Mouse (Mus musculus): Measurements from ENCODE around the gene Tas2r102. TPM values are rescaled to one million over a fixed set of nuclear protein-coding genes. Genes with fewer than 3 reads are reported as not detected.
A peak's percentile ranks its signal among the peaks of the same experiment; 100 is the strongest.

Tas2r102 gene
- total RNA-seq (2021) = not detected
- long read RNA-seq, experiment 1 = 0 reads
- long read RNA-seq, experiment 2 = 0 reads

DNA sequence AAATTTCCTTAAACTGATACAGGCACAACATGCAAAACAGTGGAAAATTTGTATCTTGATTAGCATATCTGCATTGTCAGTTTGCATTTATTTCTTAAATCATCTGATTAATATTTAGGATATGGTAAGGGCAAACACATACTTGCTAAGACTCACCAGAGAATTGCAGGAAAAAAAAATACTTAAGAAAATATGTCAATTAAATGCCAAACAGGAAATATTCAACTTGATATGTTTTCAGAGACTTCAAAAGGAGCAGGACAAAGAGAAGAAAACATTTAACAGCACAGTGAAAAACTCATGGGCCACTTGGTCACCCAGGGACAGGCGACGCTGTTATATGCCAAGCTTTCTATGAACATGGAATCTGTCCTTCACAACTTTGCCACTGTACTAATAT, at the start of gene Tas2r102:
Gene Tas2r102, plus strand, starts transcription at position 301 of the 400 bp plus-strand sequence.
- DNase-seq = no peak

DNA sequence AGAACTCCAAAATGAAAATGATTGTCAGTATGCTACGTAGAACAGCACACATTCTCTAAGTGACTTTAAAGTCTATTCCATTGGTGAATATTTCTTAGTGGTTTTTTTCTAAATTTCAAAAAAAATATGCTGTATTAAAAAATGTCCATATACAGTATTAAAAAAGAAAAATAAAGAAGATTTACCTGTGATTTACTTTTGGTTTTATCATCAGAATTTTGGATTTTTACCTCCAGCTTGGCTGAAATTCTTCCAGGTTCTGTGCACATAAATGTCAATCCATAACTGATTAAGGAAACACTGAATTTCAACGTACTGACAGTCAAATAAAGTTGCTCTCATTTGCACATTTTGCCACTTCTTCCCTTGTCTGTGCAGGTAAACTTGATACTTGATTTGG, 24.0 kb upstream of the Tas2r102 start, which contains the start of gene Tas2r115:
Gene Tas2r115, minus strand, starts transcription at position 101 of the 400 bp plus-strand sequence.
- no peak for DNase-seq

DNA sequence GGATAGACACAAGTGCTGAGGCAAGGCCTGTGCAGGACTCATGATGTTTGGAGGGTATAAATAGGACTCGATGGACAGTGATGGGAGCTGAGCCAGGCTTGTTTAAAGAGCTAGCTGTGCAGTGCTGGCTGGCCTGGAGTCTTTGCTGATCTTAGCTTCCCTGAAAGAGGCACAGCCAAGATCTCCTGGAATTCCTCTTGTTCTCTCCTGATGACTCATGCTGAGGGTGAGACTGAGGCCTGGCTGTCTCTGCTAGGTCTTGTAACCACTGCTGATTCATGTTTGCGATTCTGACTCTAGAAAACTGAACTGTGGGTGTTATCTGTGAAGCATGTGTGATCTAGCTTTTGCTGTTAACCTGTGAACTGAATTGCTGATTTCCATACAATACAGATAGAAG, 11.7 kb upstream of the Tas2r102 start:
- peak; percentile 3 to 16 for DNase-seq

DNA sequence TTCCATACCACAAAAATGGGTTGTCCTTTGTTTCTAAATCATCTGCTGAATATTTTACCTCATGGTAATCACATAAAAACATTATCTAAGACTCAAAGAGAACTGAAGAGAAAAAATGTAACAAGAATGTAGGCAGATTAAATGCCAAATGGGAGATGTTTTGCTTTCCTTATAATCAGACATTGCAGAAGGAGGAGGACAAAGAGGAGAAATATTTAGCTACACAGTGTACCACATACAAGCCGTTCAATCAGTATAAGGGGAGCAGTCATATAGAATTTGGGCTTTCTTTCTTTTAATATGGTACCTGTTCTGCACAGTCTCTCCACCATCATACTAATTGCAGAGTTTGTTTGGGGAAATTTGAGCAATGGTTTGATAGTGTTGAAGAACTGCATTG, 7.5 kb upstream of the Tas2r102 start, which contains the start of gene Tas2r124:
Gene Tas2r124, plus strand, starts transcription at position 301 of the 400 bp plus-strand sequence.
- DNase-seq = no peak

DNA sequence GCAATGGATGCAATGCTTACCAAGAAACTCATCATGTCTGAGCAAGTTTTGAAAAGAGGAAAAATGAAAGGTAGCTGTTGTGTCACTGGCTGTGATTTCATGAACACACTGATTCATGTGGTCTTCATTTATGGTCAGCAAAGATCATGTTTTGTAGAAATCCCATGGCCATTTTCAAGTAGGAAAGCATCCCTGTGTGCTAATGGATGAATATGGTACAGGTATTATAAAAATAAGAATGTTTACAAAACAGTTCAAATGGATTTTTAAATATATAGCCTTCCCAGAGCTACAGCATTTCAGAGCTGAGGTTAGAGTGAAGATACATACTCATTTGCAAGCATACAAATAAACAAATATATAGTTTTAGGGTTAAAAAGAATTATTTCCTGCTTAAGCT, 16.1 kb downstream of the Tas2r102 start, which contains the start of gene Tas2r136:
Gene Tas2r136, minus strand, starts transcription at position 101 of the 400 bp plus-strand sequence.
- DNase-seq = no peak

DNA sequence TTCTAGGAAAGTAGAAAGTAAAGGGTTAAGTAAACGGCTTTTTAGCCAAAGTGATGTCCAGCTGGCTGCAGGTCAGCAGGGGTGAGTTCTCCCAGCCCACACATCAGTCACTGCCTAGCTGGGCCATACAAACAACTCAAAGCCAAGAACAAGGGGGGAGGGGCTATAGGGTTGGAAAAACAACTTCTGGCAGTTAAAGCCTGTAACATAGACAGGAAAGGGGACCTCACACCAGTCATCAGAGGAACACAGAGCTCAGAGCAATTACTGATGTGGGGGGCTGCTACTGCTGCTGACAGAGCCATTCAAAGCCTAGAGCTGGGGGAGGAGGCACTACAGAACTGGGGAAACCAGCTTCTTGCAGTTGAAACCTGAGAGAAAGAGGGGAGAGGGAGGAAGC, 33.5 kb downstream of the Tas2r102 start:
- DNase-seq = no peak

DNA sequence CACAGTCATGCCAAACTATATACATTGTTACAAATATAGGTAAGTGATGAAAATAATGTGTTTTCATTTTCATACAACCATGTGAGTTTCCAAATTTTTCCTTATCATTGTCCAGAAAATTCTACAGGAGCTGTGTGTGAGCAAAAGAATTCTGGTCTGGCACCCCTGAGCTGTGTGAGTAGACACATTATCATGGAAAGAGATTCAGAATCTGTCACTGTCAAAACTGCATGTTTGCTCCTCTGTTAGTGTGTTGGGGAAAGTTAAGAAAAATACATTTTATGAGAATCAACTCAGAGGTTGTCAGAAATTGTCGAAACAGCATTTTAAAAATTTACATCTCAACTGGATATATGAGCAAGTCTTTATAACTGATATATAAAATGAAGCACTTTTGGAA, 40.6 kb downstream of the Tas2r102 start, which contains the start of gene Tas2r117:
Gene Tas2r117, plus strand, starts transcription at position 301 of the 400 bp plus-strand sequence.
- DNase-seq = no peak

Other genes starting within 250 kb of the Tas2r102 start
- not detected for gene Prh1, start 192.3 kb upstream of the Tas2r102 start, total RNA-seq (2021)
- gene Prp2, start 166.2 kb upstream of the Tas2r102 start, total RNA-seq (2021) = not detected
- not detected for gene A630073D07Rik, start 110.6 kb upstream of the Tas2r102 start, total RNA-seq (2021)
- not detected for gene Tas2r120, start 105.2 kb upstream of the Tas2r102 start, total RNA-seq (2021)
- gene Tas2r121, start 61.1 kb upstream of the Tas2r102 start, total RNA-seq (2021) = not detected
- not detected for gene Tas2r122, start 50.2 kb upstream of the Tas2r102 start, total RNA-seq (2021)
- not detected for gene Tas2r115, start 24.1 kb upstream of the Tas2r102 start, total RNA-seq (2021)
- not detected for gene Tas2r124, start 7.4 kb upstream of the Tas2r102 start, total RNA-seq (2021)
- gene Tas2r136, start 16.0 kb downstream of the Tas2r102 start, total RNA-seq (2021) = not detected
- not detected for gene Tas2r117, start 40.7 kb downstream of the Tas2r102 start, total RNA-seq (2021)
- gene Tas2r123, start 85.0 kb downstream of the Tas2r102 start, total RNA-seq (2021) = not detected
- gene Tas2r116, start 93.3 kb downstream of the Tas2r102 start, total RNA-seq (2021) = not detected
- not detected for gene Tas2r110, start 105.9 kb downstream of the Tas2r102 start, total RNA-seq (2021)
- gene Tas2r113, start 130.9 kb downstream of the Tas2r102 start, total RNA-seq (2021) = not detected
- not detected for gene Tas2r125, start 147.5 kb downstream of the Tas2r102 start, total RNA-seq (2021)
- gene Tas2r129, start 189.0 kb downstream of the Tas2r102 start, total RNA-seq (2021) = not detected
- not detected for gene Tas2r131, start 195.8 kb downstream of the Tas2r102 start, total RNA-seq (2021)
- not detected for gene Tas2r109, start 218.8 kb downstream of the Tas2r102 start, total RNA-seq (2021)